Mouse (Mus musculus): Measurements from ENCODE around the gene Hdac9. TPM values are rescaled to one million over a fixed set of nuclear protein-coding genes. Genes with fewer than 3 reads are reported as not detected.

Hdac9 gene
- polyA plus RNA-seq, 1 experiment: 0.06 TPM

GRCm38 (mm10) chr12:34487021-34487420 is 429.9 kb downstream of the Hdac9 start:
- H3ac ChIP-seq (ENCODE audit: control insufficient read depth, insufficient read length, low read depth): no peak overlapping the region
- no peak for TF ChIP-seq MAX (IDR thresholded peaks at IDR 0.05)
- TF ChIP-seq USF1 (IDR thresholded peaks at IDR 0.05; ENCODE audit: low read depth): no peak
- no peak for TF ChIP-seq FOSL1 (IDR thresholded peaks at IDR 0.05; ENCODE audit: insufficient read depth, low read length, poor library complexity, severe bottlenecking)
- TF ChIP-seq MYOD1 (IDR thresholded peaks at IDR 0.05; ENCODE audit: control insufficient read depth, insufficient read length, low read depth): no peak
- no peak for TF ChIP-seq CTCF (IDR thresholded peaks at IDR 0.05; ENCODE audit: control insufficient read depth, insufficient read depth, insufficient read length)
- H3K27me3 ChIP-seq (ENCODE audit: control insufficient read depth, insufficient read depth, insufficient read length): no peaks in the 10 kb centered on the region
- H3K79me3 ChIP-seq (ENCODE audit: low read depth): no peaks in the 10 kb centered on the region
- H3K36me3 ChIP-seq (ENCODE audit: control insufficient read depth, insufficient read depth): no peaks in the 10 kb centered on the region
- H3K79me2 ChIP-seq (ENCODE audit: control insufficient read depth, insufficient read depth): no peaks in the 10 kb centered on the region
- H3K4me3 ChIP-seq (ENCODE audit: insufficient read depth, poor library complexity, severe bottlenecking): no peak overlapping the region

- Histone ChIP-seq H3K27me3 (ENCODE audit: control insufficient read depth, insufficient read depth, insufficient read length) (no peaks in the 10 kb centered on the region), H3K4me3 (ENCODE audit: insufficient read depth, poor library complexity, severe bottlenecking) (no peak overlapping the region), H3K36me3 (ENCODE audit: control insufficient read depth, insufficient read depth) (no peaks in the 10 kb centered on the region), H3K79me3 (ENCODE audit: low read depth) (no peaks in the 10 kb centered on the region), H3ac (ENCODE audit: control insufficient read depth, insufficient read length, low read depth) (no peak overlapping the region), H3K79me2 (ENCODE audit: control insufficient read depth, insufficient read depth) (no peaks in the 10 kb centered on the region)
- TF ChIP-seq MAX (IDR thresholded peaks at IDR 0.05) (no peak), CEBPB (IDR thresholded peaks at IDR 0.05; ENCODE audit: low read depth) (no peak), MYOG (IDR thresholded peaks at IDR 0.05; ENCODE audit: control insufficient read depth, extremely low read depth, insufficient read length) (no peak), FOSL1 (IDR thresholded peaks at IDR 0.05; ENCODE audit: insufficient read depth, low read length, poor library complexity, severe bottlenecking) (no peak), USF1 (IDR thresholded peaks at IDR 0.05; ENCODE audit: low read depth) (no peak), CTCF (IDR thresholded peaks at IDR 0.05; ENCODE audit: control insufficient read depth, insufficient read depth, insufficient read length) (no peak), MYOD1 (IDR thresholded peaks at IDR 0.05; ENCODE audit: control insufficient read depth, insufficient read length, low read depth) (no peak)
These were observed 430.9 kb downstream of the Hdac9 start for GRCm38 (mm10) chr12:34486016-34486415.

GRCm38 (mm10) chr12:34481702-34482101 is 435.2 kb downstream of the Hdac9 start:
- no peaks in the 10 kb centered on the region for H3K79me2 ChIP-seq (ENCODE audit: control insufficient read depth, insufficient read depth)
- H3K36me3 ChIP-seq (ENCODE audit: control insufficient read depth, insufficient read depth): no peaks in the 10 kb centered on the region
- TF ChIP-seq MYOG (IDR thresholded peaks at IDR 0.05; ENCODE audit: control insufficient read depth, extremely low read depth, insufficient read length) (no peak), MAX (IDR thresholded peaks at IDR 0.05) (no peak), FOSL1 (IDR thresholded peaks at IDR 0.05; ENCODE audit: insufficient read depth, low read length, poor library complexity, severe bottlenecking) (no peak), CEBPB (IDR thresholded peaks at IDR 0.05; ENCODE audit: low read depth) (no peak), USF1 (IDR thresholded peaks at IDR 0.05; ENCODE audit: low read depth) (no peak), MYOD1 (IDR thresholded peaks at IDR 0.05; ENCODE audit: control insufficient read depth, insufficient read length, low read depth) (no peak), CTCF (IDR thresholded peaks at IDR 0.05; ENCODE audit: control insufficient read depth, insufficient read depth, insufficient read length) (no peak)
- H3K27me3 ChIP-seq (ENCODE audit: control insufficient read depth, insufficient read depth, insufficient read length): no peaks in the 10 kb centered on the region
- no peaks in the 10 kb centered on the region for H3K79me3 ChIP-seq (ENCODE audit: low read depth)
- no peak overlapping the region for H3K4me3 ChIP-seq (ENCODE audit: insufficient read depth, poor library complexity, severe bottlenecking)
- H3ac ChIP-seq (ENCODE audit: control insufficient read depth, insufficient read length, low read depth): no peak overlapping the region

- Histone ChIP-seq H3K36me3 (ENCODE audit: control insufficient read depth, insufficient read depth) (no peaks in the 10 kb centered on the region), H3K79me3 (ENCODE audit: low read depth) (no peaks in the 10 kb centered on the region), H3ac (ENCODE audit: control insufficient read depth, insufficient read length, low read depth) (no peak overlapping the region), H3K79me2 (ENCODE audit: control insufficient read depth, insufficient read depth) (no peaks in the 10 kb centered on the region), H3K4me3 (ENCODE audit: insufficient read depth, poor library complexity, severe bottlenecking) (no peak overlapping the region), H3K27me3 (ENCODE audit: control insufficient read depth, insufficient read depth, insufficient read length) (no peaks in the 10 kb centered on the region)
- TF ChIP-seq CTCF (IDR thresholded peaks at IDR 0.05; ENCODE audit: control insufficient read depth, insufficient read depth, insufficient read length) (no peak), MYOG (IDR thresholded peaks at IDR 0.05; ENCODE audit: control insufficient read depth, extremely low read depth, insufficient read length) (no peak), USF1 (IDR thresholded peaks at IDR 0.05; ENCODE audit: low read depth) (no peak), MAX (IDR thresholded peaks at IDR 0.05) (no peak), FOSL1 (IDR thresholded peaks at IDR 0.05; ENCODE audit: insufficient read depth, low read length, poor library complexity, severe bottlenecking) (no peak), CEBPB (IDR thresholded peaks at IDR 0.05; ENCODE audit: low read depth) (no peak), MYOD1 (IDR thresholded peaks at IDR 0.05; ENCODE audit: control insufficient read depth, insufficient read length, low read depth) (no peak)
These were observed 443.8 kb downstream of the Hdac9 start for GRCm38 (mm10) chr12:34472949-34473651.

GRCm38 (mm10) chr12:34472542-34472941 is 444.4 kb downstream of the Hdac9 start:
- Histone ChIP-seq H3K79me3 (ENCODE audit: low read depth) (no peaks in the 10 kb centered on the region), H3K27me3 (ENCODE audit: control insufficient read depth, insufficient read depth, insufficient read length) (no peaks in the 10 kb centered on the region), H3K36me3 (ENCODE audit: control insufficient read depth, insufficient read depth) (no peaks in the 10 kb centered on the region), H3K79me2 (ENCODE audit: control insufficient read depth, insufficient read depth) (no peaks in the 10 kb centered on the region), H3K4me3 (ENCODE audit: insufficient read depth, poor library complexity, severe bottlenecking) (no peak overlapping the region), H3ac (ENCODE audit: control insufficient read depth, insufficient read length, low read depth) (no peak overlapping the region)
- TF ChIP-seq CTCF (IDR thresholded peaks at IDR 0.05; ENCODE audit: control insufficient read depth, insufficient read depth, insufficient read length) (no peak), MYOD1 (IDR thresholded peaks at IDR 0.05; ENCODE audit: control insufficient read depth, insufficient read length, low read depth) (no peak), MAX (IDR thresholded peaks at IDR 0.05) (no peak), USF1 (IDR thresholded peaks at IDR 0.05; ENCODE audit: low read depth) (no peak), CEBPB (IDR thresholded peaks at IDR 0.05; ENCODE audit: low read depth) (no peak), MYOG (IDR thresholded peaks at IDR 0.05; ENCODE audit: control insufficient read depth, extremely low read depth, insufficient read length) (no peak), FOSL1 (IDR thresholded peaks at IDR 0.05; ENCODE audit: insufficient read depth, low read length, poor library complexity, severe bottlenecking) (no peak)

Measured in C2C12 (cell line).